Mouse (Mus musculus) myocyte (in vitro differentiated cells): ENCODE data around the gene Ccdc51. TPM values are rescaled to one million over a fixed set of nuclear protein-coding genes. Genes with fewer than 3 reads are reported as not detected.

Experiments
- H3K27me3 ChIP-seq: one replicate; pipeline ENCODE4 v1.6.1; 2011; ENCODE audit not compliant: control insufficient read depth, insufficient read depth, insufficient read length
- H3K36me3 ChIP-seq: one replicate; pipeline ENCODE4 v1.6.1; 2011; ENCODE audit not compliant: control insufficient read depth, insufficient read depth
- H3K4me2 ChIP-seq: one replicate; pipeline ENCODE4 v1.6.1; 2011; ENCODE audit warnings: low read depth, control low read depth
- H3K4me3 ChIP-seq: one replicate; pipeline ENCODE4 v1.5.1; 2011; ENCODE audit warnings: mild to moderate bottlenecking, control low read depth, moderate library complexity
- H3K79me2 ChIP-seq: one replicate; pipeline ENCODE4 v1.6.1; 2011; ENCODE audit not compliant: control insufficient read depth, insufficient read depth
- H3ac ChIP-seq: one replicate; pipeline ENCODE4 v1.6.1; 2011; ENCODE audit not compliant: control insufficient read depth, insufficient read length
- CEBPB ChIP-seq: IDR thresholded peaks from 2 replicates; pipeline ENCODE4 v1.6.1; 2011; ENCODE audit warnings: mild to moderate bottlenecking, moderate library complexity; ENCODE audit not compliant: poor library complexity, insufficient read depth, severe bottlenecking
- E2F4 ChIP-seq: IDR thresholded peaks from one replicate; pipeline ENCODE4 v1.6.1; 2011; ENCODE audit warnings: mild to moderate bottlenecking, control low read depth, moderate library complexity; ENCODE audit not compliant: insufficient read depth
- MAX ChIP-seq: IDR thresholded peaks from one replicate; pipeline ENCODE4 v1.6.1; 2011; ENCODE audit warnings: low read depth, mild to moderate bottlenecking, control low read depth
- MYOD1 ChIP-seq, 3 experiments: IDR thresholded peaks; one replicate each; pipeline ENCODE4 v1.6.1; 2011; ENCODE audit warnings: control low read depth in 2 of 3, low read depth in 2 of 3, mild to moderate bottlenecking in 2 of 3, moderate library complexity in 1 of 3; ENCODE audit not compliant: insufficient read length in 2 of 3, control insufficient read depth in 1 of 3
- MYOG ChIP-seq, 3 experiments: IDR thresholded peaks; one replicate each; pipeline ENCODE4 v1.6.1; 2011; ENCODE audit warnings: control low read depth in 2 of 3, low read depth in 2 of 3, mild to moderate bottlenecking in 2 of 3; ENCODE audit not compliant: insufficient read length in 2 of 3, control insufficient read depth in 1 of 3, insufficient read depth in 1 of 3
- POLR2A ChIP-seq: IDR thresholded peaks from one replicate; pipeline ENCODE4 v1.6.1; 2011; ENCODE audit warnings: low read depth, mild to moderate bottlenecking, control low read depth, moderate library complexity; ENCODE audit not compliant: insufficient read length
- POLR2AphosphoS2 ChIP-seq: IDR thresholded peaks from one replicate; pipeline ENCODE4 v1.6.1; 2011; ENCODE audit warnings: low read depth, control low read depth; ENCODE audit not compliant: insufficient read length
- REST ChIP-seq: IDR thresholded peaks from one replicate; pipeline ENCODE4 v1.6.1; 2011; ENCODE audit warnings: mild to moderate bottlenecking, control low read depth, moderate library complexity; ENCODE audit not compliant: insufficient read depth, insufficient read length
- SRF ChIP-seq: IDR thresholded peaks from one replicate; pipeline ENCODE4 v1.6.1; 2011; ENCODE audit warnings: low read depth; ENCODE audit not compliant: control insufficient read depth, insufficient read length
- TCF12 ChIP-seq: IDR thresholded peaks from one replicate; pipeline ENCODE4 v1.6.1; 2011; ENCODE audit warnings: mild to moderate bottlenecking, control low read depth; ENCODE audit not compliant: poor library complexity, insufficient read depth, severe bottlenecking
- TCF3 ChIP-seq: IDR thresholded peaks from one replicate; pipeline ENCODE4 v1.6.1; 2011; ENCODE audit warnings: low read depth, control low read depth; ENCODE audit not compliant: insufficient read length
- USF1 ChIP-seq: IDR thresholded peaks from one replicate; pipeline ENCODE4 v1.6.1; 2011; ENCODE audit warnings: low read depth, mild to moderate bottlenecking, control low read depth, moderate library complexity
- polyA plus RNA-seq: library from polyadenylated mRNA; unstranded; fragments of >200 nt; fragmentation: generic; extraction: Trizol; gene quantifications from one replicate; pipeline ENCODE4 v1.2.1, GENCODE M21; 2012; ENCODE audit warnings: missing spikeins

Gene Ccdc51
- polyA plus RNA-seq, 1 experiment: 13.8 TPM

DNA sequence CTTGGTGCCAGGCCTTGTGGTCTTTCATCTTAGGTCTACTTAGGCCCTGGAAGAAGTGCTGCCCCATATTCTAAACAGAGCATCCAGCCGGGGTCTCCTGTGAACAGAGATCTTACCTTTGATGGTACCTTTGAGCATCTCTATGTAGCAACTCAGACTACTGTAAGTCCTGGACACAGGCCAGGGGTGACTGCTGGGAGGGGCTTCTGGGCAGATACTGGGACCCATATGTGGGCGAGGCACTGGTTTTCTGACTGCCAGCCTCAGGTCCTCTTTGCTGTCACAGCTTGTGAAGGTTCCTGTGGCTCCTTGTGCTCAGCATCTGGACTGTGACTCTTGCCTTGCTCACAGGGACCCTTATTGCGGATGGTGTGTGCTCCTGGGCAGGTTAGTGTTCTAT is 20.2 kb downstream of the Ccdc51 start:
- Histone ChIP-seq H3ac (no peak overlapping the region), H3K27me3 (no peaks in the 10 kb centered on the region), H3K79me2 (no peaks in the 10 kb centered on the region), H3K36me3 (no peaks in the 10 kb centered on the region), H3K4me2 (no peak overlapping the region), H3K4me3 (no peak overlapping the region)
- no peak for TF ChIP-seq MYOG (IDR thresholded peaks at IDR 0.05; ENCODE audit: control insufficient read depth in 1 of 3, insufficient read depth in 1 of 3, insufficient read length in 2 of 3, low read depth in 2 of 3)
- TF ChIP-seq TCF3: no peak
- TF ChIP-seq TCF12: no peak
- TF ChIP-seq MAX: no peak
- TF ChIP-seq REST: no peak
- TF ChIP-seq POLR2A: no peak
- no peak for TF ChIP-seq USF1
- no peak for TF ChIP-seq MYOD1 (IDR thresholded peaks at IDR 0.05; ENCODE audit: control insufficient read depth in 1 of 3, insufficient read length in 2 of 3, low read depth in 2 of 3)
- TF ChIP-seq POLR2AphosphoS2: no peak
- TF ChIP-seq CEBPB: no peak
- TF ChIP-seq E2F4: no peak
- TF ChIP-seq SRF: no peak

DNA sequence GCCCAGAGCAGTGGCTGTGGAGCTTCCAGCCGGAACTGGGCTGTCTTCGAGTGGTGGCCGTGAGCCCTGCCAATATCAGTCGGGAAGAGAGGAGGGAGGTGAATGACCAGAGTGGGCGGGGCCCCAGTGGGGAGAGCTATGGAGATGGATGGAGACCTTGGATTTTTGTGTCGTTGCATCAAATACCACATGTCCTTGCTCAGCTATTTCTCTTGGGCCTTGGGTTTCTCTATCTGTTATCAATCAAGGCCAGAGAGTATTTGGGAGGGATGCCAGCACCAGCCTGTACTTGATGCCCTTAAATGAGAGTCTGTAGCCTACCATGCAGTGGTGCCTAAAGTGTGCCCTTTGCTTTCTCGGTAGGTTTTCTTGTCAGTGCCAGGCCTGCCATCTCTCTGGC is 21.0 kb downstream of the Ccdc51 start:
- H3K4me2 ChIP-seq: no peak overlapping the region
- TF ChIP-seq E2F4 (no peak), MYOD1 (IDR thresholded peaks at IDR 0.05; ENCODE audit: control insufficient read depth in 1 of 3, insufficient read length in 2 of 3, low read depth in 2 of 3) (no peak), POLR2AphosphoS2 (no peak), MAX (no peak), MYOG (IDR thresholded peaks at IDR 0.05; ENCODE audit: control insufficient read depth in 1 of 3, insufficient read depth in 1 of 3, insufficient read length in 2 of 3, low read depth in 2 of 3) (no peak)
- H3K4me3 ChIP-seq: no peak overlapping the region
- H3K27me3 ChIP-seq: no peaks in the 10 kb centered on the region
- H3ac ChIP-seq: no peak overlapping the region
- H3K36me3 ChIP-seq: no peaks in the 10 kb centered on the region
- H3K79me2 ChIP-seq: no peaks in the 10 kb centered on the region

DNA sequence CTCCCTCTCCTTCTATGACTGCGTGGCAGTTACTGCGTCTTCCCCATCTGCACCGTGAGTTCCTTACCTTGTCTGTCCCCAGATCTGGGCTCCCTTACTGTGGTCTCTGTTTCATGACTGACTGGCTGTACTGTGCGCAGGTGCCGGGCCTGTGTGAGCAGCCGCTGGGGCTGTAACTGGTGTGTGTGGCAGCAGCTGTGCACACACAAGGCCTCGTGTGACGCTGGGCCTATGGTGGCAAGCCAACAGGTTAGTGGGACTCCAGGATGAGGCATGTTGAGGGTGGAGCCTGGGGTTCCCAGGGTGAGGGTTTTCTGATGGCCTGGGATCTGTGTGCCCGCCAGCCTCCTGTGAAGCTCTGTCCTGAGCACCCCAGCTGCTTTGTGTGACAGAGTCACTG is 21.8 kb downstream of the Ccdc51 start:
- no peaks in the 10 kb centered on the region for H3K27me3 ChIP-seq
- H3K4me3 ChIP-seq: no peak overlapping the region
- H3K79me2 ChIP-seq: no peaks in the 10 kb centered on the region
- no peak overlapping the region for H3ac ChIP-seq
- no peak overlapping the region for H3K4me2 ChIP-seq
- TF ChIP-seq POLR2AphosphoS2 (no peak), MAX (no peak), MYOD1 (IDR thresholded peaks at IDR 0.05; ENCODE audit: control insufficient read depth in 1 of 3, insufficient read length in 2 of 3, low read depth in 2 of 3) (no peak), E2F4 (no peak), MYOG (IDR thresholded peaks at IDR 0.05; ENCODE audit: control insufficient read depth in 1 of 3, insufficient read depth in 1 of 3, insufficient read length in 2 of 3, low read depth in 2 of 3) (no peak), TCF12 (no peak), USF1 (no peak), REST (no peak), POLR2A (no peak)
- no peaks in the 10 kb centered on the region for H3K36me3 ChIP-seq

DNA sequence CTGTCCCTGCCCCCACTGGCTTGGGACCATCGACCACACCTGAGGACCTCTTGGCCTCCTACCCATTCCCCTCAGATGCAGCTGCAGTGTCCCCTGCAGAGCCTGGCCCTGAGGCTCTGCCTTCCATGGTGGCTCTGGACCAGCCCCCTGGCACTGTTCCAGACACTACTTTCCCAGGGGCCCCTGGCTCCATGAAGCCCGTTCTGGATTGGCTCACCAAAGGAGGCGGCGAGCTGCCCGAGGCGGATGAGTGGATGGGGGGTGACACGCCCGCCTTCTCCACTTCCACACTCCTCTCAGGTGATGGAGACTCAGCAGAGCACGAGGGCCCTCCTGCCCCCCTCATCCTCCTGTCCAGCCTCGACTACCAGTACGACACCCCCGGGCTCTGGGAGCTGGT is 22.7 kb downstream of the Ccdc51 start:
- H3K4me2 ChIP-seq: no peak overlapping the region

DNA sequence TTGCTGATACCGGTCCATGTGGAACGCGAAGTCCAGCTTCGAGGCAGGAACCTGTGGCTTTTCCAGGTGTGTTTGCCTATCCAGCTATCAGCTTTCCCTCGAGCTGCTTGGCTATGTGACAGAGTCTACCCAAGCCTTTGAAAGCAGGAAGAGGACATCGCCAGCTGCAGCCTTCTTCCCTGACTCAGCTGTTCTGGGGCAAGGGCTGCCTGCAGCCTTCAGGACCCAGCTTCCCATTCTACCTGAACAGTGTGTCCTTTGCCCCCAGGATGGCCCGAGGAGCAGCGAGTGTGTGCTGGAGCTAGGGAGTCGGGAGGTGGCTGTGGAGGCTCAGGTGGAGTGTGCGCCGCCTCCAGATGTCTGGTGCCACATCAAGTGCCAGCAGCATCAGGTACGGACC is 23.4 kb downstream of the Ccdc51 start:
- TF ChIP-seq TCF12 (no peak), TCF3 (no peak), MYOG (IDR thresholded peaks at IDR 0.05; ENCODE audit: control insufficient read depth in 1 of 3, insufficient read depth in 1 of 3, insufficient read length in 2 of 3, low read depth in 2 of 3) (no peak), POLR2AphosphoS2 (no peak), E2F4 (no peak), POLR2A (no peak)
- H3K79me2 ChIP-seq: no peaks in the 10 kb centered on the region
- H3K27me3 ChIP-seq: no peaks in the 10 kb centered on the region
- H3K4me3 ChIP-seq: no peak overlapping the region
- H3K36me3 ChIP-seq: no peaks in the 10 kb centered on the region
- no peak overlapping the region for H3K4me2 ChIP-seq
- H3ac ChIP-seq: no peak overlapping the region

More for the DNA sequence above, 22.7 kb downstream of the Ccdc51 start:
- Histone ChIP-seq H3K36me3 (no peaks in the 10 kb centered on the region), H3ac (no peak overlapping the region), H3K27me3 (no peaks in the 10 kb centered on the region), H3K4me3 (no peak overlapping the region), H3K79me2 (no peaks in the 10 kb centered on the region)
- TF ChIP-seq TCF12 (no peak), USF1 (no peak)

DNA sequence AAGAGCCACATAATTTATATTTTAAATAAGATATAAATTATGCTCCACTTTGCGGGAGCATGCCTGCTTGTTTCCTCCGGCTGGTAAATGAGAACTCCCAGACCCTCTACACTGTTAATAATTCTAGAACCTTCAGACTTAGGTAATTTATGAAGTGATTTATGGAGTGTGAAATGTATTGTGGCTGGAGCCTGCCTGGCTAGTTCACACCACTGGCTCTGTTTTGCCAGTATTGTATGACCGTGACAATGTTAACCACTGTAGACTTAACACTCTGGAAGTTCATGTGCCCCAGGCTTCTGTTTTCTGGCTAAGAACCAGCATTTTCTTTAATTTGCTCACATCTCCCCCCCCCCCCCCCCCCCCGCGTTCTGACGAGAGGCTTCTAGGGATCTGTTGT is 25.0 kb downstream of the Ccdc51 start:
- Histone ChIP-seq H3K4me2 (no peak overlapping the region), H3K79me2 (no peaks in the 10 kb centered on the region), H3ac (no peak overlapping the region), H3K27me3 (no peaks in the 10 kb centered on the region), H3K4me3 (no peak overlapping the region), H3K36me3 (no peaks in the 10 kb centered on the region)
- TF ChIP-seq E2F4 (no peak), MAX (no peak), POLR2A (no peak), USF1 (no peak), REST (no peak), MYOG (IDR thresholded peaks at IDR 0.05; ENCODE audit: control insufficient read depth in 1 of 3, insufficient read depth in 1 of 3, insufficient read length in 2 of 3, low read depth in 2 of 3) (no peak), MYOD1 (IDR thresholded peaks at IDR 0.05; ENCODE audit: control insufficient read depth in 1 of 3, insufficient read length in 2 of 3, low read depth in 2 of 3) (no peak), TCF3 (no peak), TCF12 (no peak), CEBPB (no peak), SRF (no peak), POLR2AphosphoS2 (no peak)
